Mouse (Mus musculus) monocyte, adult 2 months (primary cell): ENCODE measurements around the gene Fundc2.

ENCODE experiments used
- DNase-seq, 2 experiments: peaks; one replicate each; pipeline ENCODE4 v3.0.0; 2022; ENCODE audit warnings: low spot score in 2 of 2, low read depth in 1 of 2

Gene Fundc2

GRCm38 (mm10) chrX:75382195-75382771, at the start of gene Fundc2, which contains the start of gene F8:
Fundc2 (plus strand) TSS chrX:75382399.
F8 (minus strand) TSS chrX:75382615.
- DNase-seq: no peak

GRCm38 (mm10) chrX:75370197-75370596, 12.0 kb upstream of the Fundc2 start:
- no peak for DNase-seq

- no peak for DNase-seq
These were observed 9.4 kb upstream of the Fundc2 start for GRCm38 (mm10) chrX:75372666-75373425.

- no peak for DNase-seq
These were observed 5.4 kb upstream of the Fundc2 start for GRCm38 (mm10) chrX:75376815-75377214.

- no peak for DNase-seq
These were observed 1.0 kb upstream of the Fundc2 start for GRCm38 (mm10) chrX:75381176-75381575.

GRCm38 (mm10) chrX:75381699-75382098, 500 bp upstream of the Fundc2 start:
- DNase-seq: no peak

- no peak for DNase-seq
These were observed 17.3 kb downstream of the Fundc2 start for GRCm38 (mm10) chrX:75399471-75399870.

GRCm38 (mm10) chrX:75402668-75403067, 20.5 kb downstream of the Fundc2 start:
- DNase-seq: no peak

- DNase-seq: no peak
These were observed 21.2 kb downstream of the Fundc2 start for GRCm38 (mm10) chrX:75403350-75403749.

- no peak for DNase-seq
These were observed 27.5 kb downstream of the Fundc2 start for GRCm38 (mm10) chrX:75409711-75410110.

- DNase-seq: peak; percentile 75 to 81
These were observed 34.0 kb downstream of the Fundc2 start, which contains the start of the genes Cmc4, Mtcp1 and Brcc3 for GRCm38 (mm10) chrX:75415936-75416785. Cmc4 (minus strand) TSS chrX:75416584. Mtcp1 (minus strand) TSS chrX:75416588. Brcc3 (plus strand) TSS chrX:75416628.
